Mouse (Mus musculus): ENCODE results near the gene Abhd12b. TPM values are rescaled to one million over a fixed set of nuclear protein-coding genes. Genes with fewer than 3 reads are reported as not detected.

Abhd12b gene
- total RNA-seq (2017) = not detected in 3 replicates

- ATAC-seq (replicated peaks; ENCODE audit: insufficient number of reproducible peaks, low FRiP score, low TSS enrichment, poor library complexity, severe bottlenecking) = no peak
Observed at GRCm38 (mm10) chr12:70153842-70154241, at the start of gene Abhd12b. Gene Abhd12b, plus strand, starts transcription at chr12:70154142.

GRCm38 (mm10) chr12:70104199-70104598 is 49.7 kb upstream of the Abhd12b start:
- no peak for ATAC-seq (replicated peaks; ENCODE audit: insufficient number of reproducible peaks, low FRiP score, low TSS enrichment, poor library complexity, severe bottlenecking)

- no peak for ATAC-seq (replicated peaks; ENCODE audit: insufficient number of reproducible peaks, low FRiP score, low TSS enrichment, poor library complexity, severe bottlenecking)
Observed at GRCm38 (mm10) chr12:70104776-70105420, 49.0 kb upstream of the Abhd12b start.

- no peak for ATAC-seq (replicated peaks; ENCODE audit: insufficient number of reproducible peaks, low FRiP score, low TSS enrichment, poor library complexity, severe bottlenecking)
Observed at GRCm38 (mm10) chr12:70105885-70106284, 48.1 kb upstream of the Abhd12b start.

GRCm38 (mm10) chr12:70106508-70106907 is 47.4 kb upstream of the Abhd12b start:
- ATAC-seq (replicated peaks; ENCODE audit: insufficient number of reproducible peaks, low FRiP score, low TSS enrichment, poor library complexity, severe bottlenecking) = no peak

- no peak for ATAC-seq (replicated peaks; ENCODE audit: insufficient number of reproducible peaks, low FRiP score, low TSS enrichment, poor library complexity, severe bottlenecking)
Observed at GRCm38 (mm10) chr12:70108104-70108503, 45.8 kb upstream of the Abhd12b start.

- ATAC-seq (replicated peaks; ENCODE audit: insufficient number of reproducible peaks, low FRiP score, low TSS enrichment, poor library complexity, severe bottlenecking) = peak; percentile 64
Observed at GRCm38 (mm10) chr12:70109921-70110320, 44.0 kb upstream of the Abhd12b start.

- no peak for ATAC-seq (replicated peaks; ENCODE audit: insufficient number of reproducible peaks, low FRiP score, low TSS enrichment, poor library complexity, severe bottlenecking)
Observed at GRCm38 (mm10) chr12:70110375-70111116, 43.4 kb upstream of the Abhd12b start.

GRCm38 (mm10) chr12:70111117-70111366 is 42.9 kb upstream of the Abhd12b start:
- no peak for ATAC-seq (replicated peaks; ENCODE audit: insufficient number of reproducible peaks, low FRiP score, low TSS enrichment, poor library complexity, severe bottlenecking)

- ATAC-seq (replicated peaks; ENCODE audit: insufficient number of reproducible peaks, low FRiP score, low TSS enrichment, poor library complexity, severe bottlenecking) = peak; percentile 71
Observed at GRCm38 (mm10) chr12:70111367-70112089, 42.4 kb upstream of the Abhd12b start.

GRCm38 (mm10) chr12:70112090-70112383 is 41.9 kb upstream of the Abhd12b start:
- no peak for ATAC-seq (replicated peaks; ENCODE audit: insufficient number of reproducible peaks, low FRiP score, low TSS enrichment, poor library complexity, severe bottlenecking)

- no peak for ATAC-seq (replicated peaks; ENCODE audit: insufficient number of reproducible peaks, low FRiP score, low TSS enrichment, poor library complexity, severe bottlenecking)
Observed at GRCm38 (mm10) chr12:70113351-70113750, 40.6 kb upstream of the Abhd12b start, which contains the start of gene Nin. Gene Nin, minus strand, starts transcription at chr12:70113717.

GRCm38 (mm10) chr12:70117146-70117545 is 36.8 kb upstream of the Abhd12b start:
- ATAC-seq (replicated peaks; ENCODE audit: insufficient number of reproducible peaks, low FRiP score, low TSS enrichment, poor library complexity, severe bottlenecking) = no peak

GRCm38 (mm10) chr12:70118721-70119345 is 35.1 kb upstream of the Abhd12b start:
- no peak for ATAC-seq (replicated peaks; ENCODE audit: insufficient number of reproducible peaks, low FRiP score, low TSS enrichment, poor library complexity, severe bottlenecking)

- ATAC-seq (replicated peaks; ENCODE audit: insufficient number of reproducible peaks, low FRiP score, low TSS enrichment, poor library complexity, severe bottlenecking) = 0 out of 2 replicates have a peak, but pooled peaks have one; percentile 43
Observed at GRCm38 (mm10) chr12:70119552-70119951, 34.4 kb upstream of the Abhd12b start.

GRCm38 (mm10) chr12:70126626-70127025 is 27.3 kb upstream of the Abhd12b start:
- no peak for ATAC-seq (replicated peaks; ENCODE audit: insufficient number of reproducible peaks, low FRiP score, low TSS enrichment, poor library complexity, severe bottlenecking)

GRCm38 (mm10) chr12:70129105-70129504 is 24.8 kb upstream of the Abhd12b start:
- ATAC-seq (replicated peaks; ENCODE audit: insufficient number of reproducible peaks, low FRiP score, low TSS enrichment, poor library complexity, severe bottlenecking) = peak; percentile 43; the same call in 1 of the 2 replicates

GRCm38 (mm10) chr12:70131042-70131675 is 22.8 kb upstream of the Abhd12b start:
- ATAC-seq (replicated peaks; ENCODE audit: insufficient number of reproducible peaks, low FRiP score, low TSS enrichment, poor library complexity, severe bottlenecking) = no peak

- no peak for ATAC-seq (replicated peaks; ENCODE audit: insufficient number of reproducible peaks, low FRiP score, low TSS enrichment, poor library complexity, severe bottlenecking)
Observed at GRCm38 (mm10) chr12:70134627-70135235, 19.2 kb upstream of the Abhd12b start.
